Mouse (Mus musculus): ENCODE data around the gene Dock9. TPM values are rescaled to one million over a fixed set of nuclear protein-coding genes. Genes with fewer than 3 reads are reported as not detected.
A peak's percentile ranks its signal among the peaks of the same experiment; 100 is the strongest.

The Dock9 gene
- total RNA-seq, 2 experiments from 2014 or later, result 194 to 195 TPM

DNA sequence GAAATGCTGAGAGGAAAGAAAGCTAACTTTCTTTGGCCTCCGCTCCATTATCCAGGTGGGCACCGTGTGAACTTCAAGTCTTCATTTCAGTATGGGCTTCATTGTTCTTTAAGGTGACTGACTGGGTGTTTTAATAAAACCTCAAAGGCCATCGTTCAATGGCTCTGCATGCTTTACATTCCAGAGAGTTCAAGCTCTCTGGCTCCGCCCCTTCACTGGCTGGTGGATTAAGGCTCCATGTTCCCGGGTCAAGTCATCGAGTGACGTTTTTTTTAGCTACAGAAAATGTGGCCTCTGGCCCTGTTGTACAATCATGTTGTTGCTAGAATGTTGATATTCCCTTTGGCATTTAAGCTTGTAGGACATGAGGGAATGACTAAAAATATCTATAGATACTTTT is 249.9 kb downstream of the Dock9 start:
- intact Hi-C loops (cut with DNase I), result no loop called here
- no peak for DNase-seq

- intact Hi-C loops (cut with DNase I), result no loop called here
- DNase-seq, result no peak
Observed at GRCm38 (mm10) chr14:121546621-121547020, 251.0 kb downstream of the Dock9 start.

- DNase-seq, result no peak
- intact Hi-C loops (cut with DNase I), result no loop called here
Observed at GRCm38 (mm10) chr14:121545551-121546331, 251.9 kb downstream of the Dock9 start.

- DNase-seq, result no peak
- intact Hi-C loops (cut with DNase I), result no loop called here
Observed at GRCm38 (mm10) chr14:121541262-121541661, 256.4 kb downstream of the Dock9 start.

DNA sequence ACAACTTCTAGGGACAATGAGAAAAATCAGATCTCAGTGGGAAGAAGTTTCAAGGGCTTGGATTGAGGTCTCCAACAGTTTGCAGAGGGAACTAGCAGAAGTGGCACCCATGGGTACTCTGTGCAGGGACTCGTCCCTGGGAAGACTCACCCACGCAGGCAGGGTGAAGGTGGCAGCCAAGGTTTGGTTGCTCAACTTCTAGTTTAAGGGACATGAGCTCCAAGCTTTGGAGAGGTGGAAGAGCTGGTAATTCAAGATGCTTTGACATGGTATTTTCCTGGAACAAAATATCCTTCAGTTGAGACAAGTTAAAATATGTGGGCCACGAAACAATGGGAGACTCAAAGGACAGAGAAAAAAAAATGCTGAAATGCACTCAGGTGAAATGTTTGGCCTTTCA is 263.1 kb downstream of the Dock9 start:
- intact Hi-C loops (cut with DNase I), result no loop called here
- no peak for DNase-seq

GRCm38 (mm10) chr14:121530853-121531252 is 266.8 kb downstream of the Dock9 start:
- no peak for DNase-seq

DNA sequence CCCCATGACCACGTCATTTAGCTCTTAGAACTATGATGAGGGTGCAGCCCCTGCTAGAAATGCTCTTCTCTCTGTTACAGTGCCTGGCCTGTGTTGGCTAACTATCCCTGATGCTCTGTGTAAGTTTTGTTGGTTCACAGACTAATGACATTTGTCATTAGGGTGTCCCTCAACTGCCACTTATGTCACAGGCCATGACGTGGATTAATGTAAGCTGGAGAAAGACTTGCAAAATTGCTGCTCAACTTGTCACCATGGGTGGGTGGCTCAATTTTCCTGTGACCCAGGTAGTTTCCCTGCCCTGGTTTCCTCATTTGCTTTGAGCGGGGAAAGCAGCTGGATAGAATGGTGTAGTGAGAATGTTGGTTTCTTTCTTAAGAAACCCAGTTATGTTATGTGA is 269.8 kb downstream of the Dock9 start:
- no peak for DNase-seq
- intact Hi-C loops (cut with DNase I), result no loop called here

More at GRCm38 (mm10) chr14:121530853-121531252, 266.8 kb downstream of the Dock9 start:
- intact Hi-C loops (cut with DNase I), result no loop called here

DNA sequence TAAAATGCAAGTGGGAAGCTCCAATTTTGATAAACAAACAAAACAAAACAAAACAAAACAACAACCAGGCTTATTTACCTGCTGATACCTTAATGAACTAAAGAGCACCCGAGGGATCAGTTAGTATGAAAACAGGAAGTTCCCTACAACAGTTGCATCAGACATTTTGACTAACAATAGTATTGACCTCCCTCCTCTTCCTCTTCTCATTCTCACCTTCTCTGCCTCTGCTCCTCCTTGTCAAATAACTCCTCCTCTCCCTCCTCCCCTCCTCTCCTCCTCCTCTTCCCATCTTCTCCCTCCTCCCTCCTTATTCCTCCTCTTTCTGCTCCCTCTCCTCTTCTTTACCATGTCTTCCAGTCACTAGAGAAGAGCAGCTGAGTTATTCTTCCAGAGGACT is 270.4 kb downstream of the Dock9 start:
- intact Hi-C loops (cut with DNase I), result no loop called here
- DNase-seq, result no peak

DNA sequence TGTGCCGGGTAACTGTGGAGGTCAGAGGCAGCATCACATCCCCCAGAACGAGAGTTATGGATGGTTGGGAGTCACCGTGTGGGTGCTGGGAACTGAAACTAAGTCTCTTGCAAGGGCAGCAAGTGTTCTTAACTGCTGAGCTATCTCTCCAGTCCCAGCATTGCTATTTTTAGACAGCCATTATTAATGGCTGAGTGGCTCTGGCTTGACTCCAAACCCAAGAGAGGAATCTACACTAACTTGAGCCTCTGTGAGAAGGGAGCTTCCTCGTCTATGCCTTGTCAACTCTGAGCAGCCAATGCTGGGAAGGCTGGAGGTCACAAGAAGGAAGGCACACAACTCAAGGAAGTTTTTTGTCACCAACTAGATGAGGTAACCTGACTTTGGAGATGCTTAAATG is 275.9 kb downstream of the Dock9 start:
- DNase-seq, result peak; percentile 41
- intact Hi-C loops (cut with DNase I), result no loop called here

DNA sequence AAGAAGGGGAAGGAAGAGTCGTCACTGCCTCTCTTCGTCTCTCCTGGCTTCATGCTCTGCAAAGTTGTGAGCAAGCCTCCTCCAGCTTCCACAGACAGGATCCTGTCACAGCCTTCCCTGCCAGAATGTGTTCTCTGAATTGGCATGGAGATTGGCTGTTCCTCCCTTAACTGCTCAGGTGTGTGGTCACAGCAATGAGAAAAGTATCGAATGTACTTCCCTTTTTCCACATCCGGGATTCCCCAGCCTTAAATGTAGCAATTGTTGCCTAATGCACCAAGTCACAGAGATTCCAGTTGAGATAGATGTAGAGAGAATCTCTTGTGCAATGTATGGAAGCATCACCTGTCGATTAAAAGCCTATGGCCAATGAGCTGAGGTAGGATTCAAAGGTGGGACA is 280.8 kb downstream of the Dock9 start:
- no peak for DNase-seq
- intact Hi-C loops (cut with DNase I), result no loop called here

DNA sequence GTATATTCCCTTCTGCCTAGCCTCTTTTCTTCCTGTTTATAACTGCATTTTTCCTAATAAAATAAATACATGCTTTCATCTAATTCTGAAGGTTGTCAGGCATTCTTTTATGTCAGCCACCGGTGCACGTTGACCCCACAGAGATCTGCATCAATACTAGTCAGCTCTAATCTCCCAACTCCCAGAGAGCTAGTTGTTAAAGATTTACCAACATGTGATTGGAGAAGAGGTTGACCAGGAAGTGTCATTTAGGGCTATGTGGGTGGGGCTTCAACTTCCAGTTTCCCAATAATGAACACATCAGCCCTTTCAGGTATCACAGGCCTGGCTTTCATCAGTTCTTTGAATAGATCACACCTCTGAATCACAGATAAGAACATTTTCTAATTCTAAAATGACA is 288.7 kb downstream of the Dock9 start:
- DNase-seq, result no peak
- intact Hi-C loops (cut with DNase I), result no loop called here

DNA sequence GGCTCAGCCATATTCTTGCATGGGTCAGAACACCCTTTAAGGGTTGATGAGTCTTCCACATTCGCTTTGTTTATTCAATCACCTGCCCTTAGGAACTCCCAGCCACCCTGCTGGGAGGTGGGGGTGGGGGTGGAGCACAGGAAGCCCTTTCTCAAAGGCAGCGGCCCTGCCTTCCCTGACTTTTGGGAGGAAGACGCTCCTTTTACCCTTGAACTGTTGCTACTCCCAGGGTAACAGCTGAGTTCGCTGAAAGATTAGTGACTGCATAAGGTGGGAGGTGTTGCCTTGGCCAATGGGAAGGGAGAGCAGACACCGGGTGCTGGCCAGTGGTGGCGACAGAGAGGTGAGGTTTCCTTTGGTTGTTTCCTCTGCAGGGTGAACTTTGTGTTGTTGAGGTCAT is 291.3 kb downstream of the Dock9 start:
- DNase-seq, result no peak
- intact Hi-C loops (cut with DNase I), result no loop called here

DNA sequence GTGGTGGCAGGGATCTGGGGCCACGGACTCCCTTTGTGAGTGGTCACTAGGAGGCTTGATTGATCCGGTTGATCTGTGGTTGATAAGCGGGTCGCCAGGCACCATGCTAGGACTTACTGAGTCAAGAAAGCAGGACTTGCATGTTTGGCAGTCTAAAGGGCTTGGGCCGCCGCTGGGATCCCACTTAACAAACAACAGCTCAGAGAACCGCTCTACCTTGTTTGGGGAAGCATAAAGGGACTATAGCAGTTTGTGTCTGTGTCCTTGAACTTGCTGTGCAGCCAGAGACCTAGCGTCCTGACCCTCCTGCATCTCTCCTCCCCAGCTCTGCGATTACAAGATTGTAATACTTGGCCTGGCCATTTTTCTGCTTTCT is 292.2 kb downstream of the Dock9 start:
- no peak for DNase-seq
- intact Hi-C loops (cut with DNase I), result no loop called here

DNA sequence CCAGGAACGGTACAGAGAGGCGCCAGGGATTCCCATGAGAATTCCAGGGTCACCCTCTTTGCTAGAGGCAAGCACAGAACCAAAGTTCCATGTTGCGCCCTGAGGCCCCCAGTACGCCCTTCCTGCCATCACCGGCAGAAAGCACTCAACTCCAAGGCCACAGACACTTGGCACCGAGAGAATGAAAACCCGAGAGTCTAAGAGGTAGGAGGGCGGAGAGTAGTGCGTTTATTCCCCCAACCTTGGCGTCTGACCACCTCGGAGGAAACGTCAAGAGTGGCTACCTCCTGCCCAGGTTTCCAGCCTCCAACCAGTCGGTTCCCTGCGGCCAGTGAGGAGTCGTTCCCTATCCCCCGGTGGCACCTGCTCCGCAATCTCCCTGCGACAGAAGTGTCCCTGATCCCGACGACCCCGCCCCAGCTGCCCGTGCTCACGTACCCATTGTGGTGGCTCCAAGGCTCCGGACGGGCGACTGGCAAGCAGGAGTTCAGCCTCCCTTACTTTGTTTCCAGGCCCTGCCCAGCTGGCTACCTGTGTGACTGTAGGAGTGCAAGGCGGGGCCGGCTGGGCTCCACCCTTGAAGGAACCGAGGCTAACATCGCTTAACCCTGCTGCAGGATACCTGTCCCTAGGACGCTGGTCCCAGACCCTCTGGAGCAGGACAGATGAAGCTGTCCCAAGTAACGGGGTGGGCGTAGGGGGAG is 292.7 kb downstream of the Dock9 start, which contains the start of gene Slc15a1:
Gene Slc15a1, minus strand, starts transcription at position 472 of the 704 bp plus-strand sequence.
- intact Hi-C loops (cut with DNase I), result no loop called here
- DNase-seq, result no peak

DNA sequence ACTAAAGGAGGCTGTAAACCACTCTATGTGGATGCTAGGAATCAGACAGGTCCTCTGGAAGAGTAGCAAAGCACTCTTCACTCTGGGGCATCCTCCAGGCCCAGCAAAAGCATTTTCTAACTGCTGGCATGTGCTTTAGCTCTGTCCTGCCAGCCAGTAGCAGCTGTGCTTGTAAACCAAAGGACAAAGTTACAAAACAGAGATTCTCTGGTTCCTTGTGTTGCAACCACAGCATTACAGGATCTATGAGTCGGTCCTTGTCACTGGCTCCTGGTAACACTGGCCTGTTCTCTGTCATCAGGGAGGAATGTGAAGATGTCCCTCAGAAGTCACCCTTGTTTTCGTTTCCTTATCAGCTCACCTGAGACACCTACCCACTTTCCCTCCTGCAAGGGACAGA is 297.1 kb downstream of the Dock9 start:
- no peak for DNase-seq
- intact Hi-C loops (cut with DNase I), result no loop called here

DNA sequence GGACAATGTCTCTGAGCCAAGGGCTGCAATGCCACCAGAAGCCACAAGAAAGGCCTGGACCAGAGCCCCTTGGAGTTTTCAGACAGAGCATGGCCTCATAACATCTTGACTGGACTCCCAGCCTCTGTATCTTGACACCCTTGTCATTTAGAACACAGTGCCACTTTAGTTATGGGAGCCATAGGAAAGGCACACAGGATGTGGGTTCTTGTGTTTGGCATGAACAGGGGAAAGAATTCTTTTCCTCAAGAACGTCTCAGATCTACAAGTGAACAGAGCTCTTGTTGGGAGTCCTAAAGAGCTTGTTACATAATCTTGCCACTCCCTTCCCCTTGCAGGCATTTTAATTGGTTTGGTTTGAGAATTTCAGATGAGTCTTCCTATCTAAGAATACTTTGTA is 297.9 kb downstream of the Dock9 start:
- DNase-seq, result no peak
- intact Hi-C loops (cut with DNase I), result no loop called here

DNA sequence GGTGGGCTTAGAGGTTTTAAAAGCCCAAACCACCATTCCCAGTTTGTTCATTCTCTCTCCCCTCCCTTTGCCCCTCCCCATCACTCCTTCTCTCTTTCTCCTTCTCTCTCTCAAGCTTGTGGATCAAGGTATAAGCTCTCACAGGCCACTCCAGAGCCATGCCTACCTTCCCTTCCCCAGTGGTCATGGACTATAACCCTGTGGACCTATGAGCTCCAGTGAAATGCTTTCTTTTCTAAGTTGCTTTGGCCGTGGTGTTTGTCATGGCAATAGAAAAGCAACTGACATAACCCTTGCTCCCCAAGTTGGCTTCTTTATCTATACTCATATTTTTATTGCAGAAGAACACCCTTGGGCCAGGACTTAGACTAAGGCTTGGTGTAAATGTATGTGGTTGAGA is 299.8 kb downstream of the Dock9 start:
- no peak for DNase-seq

DNA sequence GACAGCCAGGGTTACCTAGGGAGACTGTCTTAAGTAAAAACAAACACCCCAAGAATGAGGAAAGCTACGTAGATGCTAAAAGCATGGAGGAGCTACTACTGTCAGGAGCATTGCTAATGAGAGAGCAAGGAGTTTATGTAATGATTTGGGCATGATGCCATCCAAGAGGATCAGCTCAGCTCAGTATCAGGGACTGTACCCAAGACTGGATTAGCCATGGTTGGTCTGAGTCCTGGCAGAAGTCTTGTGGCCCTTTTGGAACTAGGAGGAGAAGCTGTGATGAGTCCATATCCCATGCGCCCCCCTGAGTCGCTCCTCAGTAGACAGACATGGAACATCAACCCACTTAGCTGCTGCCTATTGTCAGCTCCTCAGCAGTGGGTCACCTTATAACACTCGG is 301.9 kb downstream of the Dock9 start:
- intact Hi-C loops (cut with DNase I), result no loop called here
- peak; percentile 39 for DNase-seq

More for the DNA sequence above, 299.8 kb downstream of the Dock9 start:
- intact Hi-C loops (cut with DNase I), result no loop called here

GRCm38 (mm10) chr14:121495120-121495519 is 302.5 kb downstream of the Dock9 start:
- intact Hi-C loops (cut with DNase I), result no loop called here
- no peak for DNase-seq

DNA sequence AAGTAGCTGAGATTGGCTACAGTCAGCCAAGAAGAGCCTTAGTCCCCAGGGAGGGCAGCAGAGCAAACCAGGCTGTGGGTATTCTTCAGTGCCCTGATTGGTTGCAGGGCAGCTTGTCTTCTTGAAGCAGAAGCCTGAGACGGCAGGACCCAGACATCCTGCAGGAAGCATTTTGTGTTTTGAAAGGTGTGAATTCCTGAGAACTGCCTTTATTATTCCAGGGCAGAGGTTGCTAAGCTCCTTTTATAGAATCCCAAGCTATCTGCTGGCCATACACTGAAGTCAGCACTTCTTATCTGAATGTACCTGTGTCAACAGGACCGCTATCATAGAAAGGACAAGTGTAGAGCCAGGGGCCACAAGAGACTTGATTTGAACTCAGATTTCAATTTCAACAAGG is 303.4 kb downstream of the Dock9 start:
- DNase-seq, result no peak
- intact Hi-C loops (cut with DNase I), result no loop called here

- intact Hi-C loops (cut with DNase I), result no loop called here
- DNase-seq, result no peak
Observed at GRCm38 (mm10) chr14:121493712-121494111, 303.9 kb downstream of the Dock9 start.

DNA sequence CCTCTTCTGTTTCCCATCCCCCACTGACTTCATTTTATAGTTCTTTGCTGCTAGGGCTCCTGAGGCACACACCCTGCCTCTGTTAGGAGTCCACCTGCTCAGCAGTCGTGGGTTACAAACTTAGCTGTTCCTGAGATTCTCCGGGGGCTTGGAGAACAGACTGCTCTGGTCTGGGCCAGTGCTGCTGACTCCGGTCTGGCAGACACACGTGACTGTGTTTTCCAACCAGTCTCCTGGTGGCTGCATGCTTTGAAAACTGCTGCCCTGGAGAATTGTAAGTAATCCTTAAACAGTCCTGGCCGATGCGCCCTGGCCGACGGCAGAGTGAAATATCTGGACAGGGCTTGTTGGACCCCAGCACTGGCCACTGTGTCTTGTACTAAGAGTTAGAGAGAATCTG is 305.3 kb downstream of the Dock9 start:
- DNase-seq, result no peak
- intact Hi-C loops (cut with DNase I), result no loop called here
